Mouse (Mus musculus): ENCODE measurements around the gene Sema4g.

DNA sequence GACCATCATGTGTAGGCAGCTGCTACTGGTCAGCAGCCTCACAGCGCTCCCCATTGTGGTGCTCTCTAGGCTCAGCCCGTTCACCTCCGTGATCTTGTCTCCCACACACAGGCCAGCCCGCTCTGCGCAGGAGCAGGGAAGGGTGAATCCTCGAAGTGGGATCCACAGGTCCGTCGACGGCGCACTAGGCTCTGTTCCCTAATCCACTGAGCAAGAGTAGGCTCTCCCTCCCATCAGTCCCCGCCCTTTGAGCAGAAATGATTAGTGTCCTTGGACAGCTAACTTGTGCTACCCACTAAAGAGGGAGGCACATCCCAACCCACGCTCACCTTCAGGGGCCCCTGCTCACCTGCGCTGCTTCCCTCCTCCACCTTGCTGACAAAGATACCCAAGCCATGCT, 51.3 kb downstream of the Sema4g start:
- TF ChIP-seq HCFC1 (IDR thresholded peaks at IDR 0.05; ENCODE audit: borderline replicate concordance, insufficient read depth, low read length) (no peak), MAFK (IDR thresholded peaks at IDR 0.05; ENCODE audit: insufficient read depth, low read depth, low read length) (no peak)

Data from ES-E14 (cell line).